Mouse (Mus musculus) spleen, adult 2 months (tissue): ENCODE data around the gene B130006D01Rik.

Experiments
- CTCF ChIP-seq: fragments of 200-500 bp; IDR thresholded peaks from 2 replicates; pipeline ENCODE4 v1.5.1; 2011; ENCODE audit warnings: mild to moderate bottlenecking, inconsistent platforms; ENCODE audit not compliant: insufficient read depth, insufficient read length, insufficient replicate concordance; ENCODE audit errors: extremely low read depth
- POLR2A ChIP-seq: fragments of 200-500 bp; IDR thresholded peaks from 2 replicates; pipeline ENCODE4 v1.6.1; 2011; ENCODE audit warnings: low read depth, low read length, inconsistent platforms

GRCm38 (mm10) chr11:95723287-95723686 lies at the start of gene B130006D01Rik:
- no peak for TF ChIP-seq CTCF
- no peak for TF ChIP-seq POLR2A
